Comparison of ENCODE assay signal across 30 mouse cellular contexts in genomic region chr9:57064164-57064563, GRCm38 (mm10). TPM values are rescaled to one million over a fixed set of nuclear protein-coding genes. Genes with fewer than 3 reads are reported as not detected.
DNase-seq lines count a peak whose midpoint lies in the region; ATAC-seq and TF ChIP-seq lines count a peak whose summit lies in the region.
"Had no signal": no experiment of that assay in that cellular context is flagged by ENCODE, and none has a peak within 500 bp of the region (broad histone marks: within the 10 kb centered on the region; RNA-seq: fewer than 3 reads in every experiment).

No protein-coding gene starts in this region.

- H3K4me2 ChIP-seq in liver, embryonic 15.5 days: no peak overlapping the region
- H3K4me2 ChIP-seq: embryonic facial prominence, embryonic 15.5 days; forebrain, embryonic 12.5 days; heart, embryonic 13.5 days; hindbrain, embryonic 15.5 days; limb, embryonic 15.5 days; midbrain, embryonic 12.5 days; neural tube, embryonic 12.5 days had no signal

- no peaks in the 10 kb centered on the region for H3K9me3 ChIP-seq in liver, embryonic 15.5 days (replicated peaks)
- H3K9me3 ChIP-seq: embryonic facial prominence, embryonic 10.5 days; embryonic facial prominence, embryonic 15.5 days; forebrain, embryonic 12.5 days; heart, embryonic 13.5 days; hindbrain, embryonic 15.5 days; limb, embryonic 10.5 days; limb, embryonic 15.5 days; megakaryocyte, embryonic 14.5 days; midbrain, embryonic 12.5 days; neural tube, embryonic 12.5 days had no signal

- no peak for TF ChIP-seq POLR2A in liver, adult 2 months (IDR thresholded peaks at IDR 0.05; ENCODE audit: extremely low read depth, insufficient read depth, low read length)

- DNase-seq in kidney, postnatal 36 days: peak; percentile 25 to 71
- no peak for DNase-seq in kidney, adult 18-20 months
- peak; percentile 99 for DNase-seq in liver, adult 2 months (ENCODE audit: extremely low read depth, low read depth, low spot score)
- DNase-seq in urinary bladder, postnatal 36 days (ENCODE audit: low spot score in 2 of 2): no peak
- DNase-seq in adrenal gland, adult 2 months: no peak
- DNase-seq: B cell, adult 2 months; cerebellum, adult 2 months; cerebellum, postnatal 25 days; forebrain, postnatal 0 days; heart, postnatal 10 days; lung, postnatal 4 days; right cerebral cortex, adult 18-20 months; right cerebral cortex, postnatal 4 days; thymus, adult 18-20 months; thymus, postnatal 36 days had no signal

- peak overlapping the region; percentile 88 for H3K27ac ChIP-seq in liver, adult 2 months (replicated peaks; ENCODE audit: insufficient read depth, low read depth, low read length)
- H3K27ac ChIP-seq in liver, embryonic 15.5 days (replicated peaks): no peak overlapping the region; the same call in 1 of the 2 replicates
- H3K27ac ChIP-seq: embryonic facial prominence, embryonic 10.5 days; embryonic facial prominence, embryonic 15.5 days; forebrain, embryonic 12.5 days; heart, embryonic 13.5 days; hindbrain, embryonic 15.5 days; kidney, postnatal 0 days; limb, embryonic 10.5 days; limb, embryonic 15.5 days; midbrain, embryonic 12.5 days; neural tube, embryonic 12.5 days; stomach, postnatal 0 days had no signal

- WGBS in liver, adult 2 months: 23% methylated on average over 2 of the region's 2 CpGs
- whole genome bisulfite sequencing in liver, embryonic 15.5 days (ENCODE audit: insufficient replicate concordance): 64% methylated on average over 2 of the region's 2 CpGs

- no peak overlapping the region for H3K4me3 ChIP-seq in liver, adult 2 months (ENCODE audit: insufficient read depth, low read depth, low read length)
- H3K4me3 ChIP-seq in liver, embryonic 15.5 days (replicated peaks): no peak overlapping the region
- H3K4me3 ChIP-seq: embryonic facial prominence, embryonic 10.5 days; embryonic facial prominence, embryonic 15.5 days; forebrain, embryonic 12.5 days; heart, embryonic 13.5 days; hindbrain, embryonic 15.5 days; limb, embryonic 10.5 days; limb, embryonic 15.5 days; megakaryocyte, embryonic 14.5 days; midbrain, embryonic 12.5 days; myocyte; neural tube, embryonic 12.5 days had no signal

- H3K9ac ChIP-seq in liver, adult 2 months (ENCODE audit: low read depth, low read length): no peak overlapping the region
- no peak overlapping the region for H3K9ac ChIP-seq in liver, embryonic 15.5 days
- H3K9ac ChIP-seq: embryonic facial prominence, embryonic 15.5 days; forebrain, embryonic 12.5 days; forebrain, postnatal 0 days; heart, embryonic 13.5 days; hindbrain, embryonic 15.5 days; limb, embryonic 15.5 days; midbrain, embryonic 12.5 days; neural tube, embryonic 12.5 days had no signal

- H3K79me2 ChIP-seq in liver, adult 2 months (ENCODE audit: control insufficient read depth, insufficient read depth, low read length): peaks cover 25% of the 10 kb centered on the region; the same call in 1 of the 2 replicates

- H3K4me1 ChIP-seq in liver, adult 2 months (ENCODE audit: control insufficient read depth, insufficient read depth, low read length): peaks cover 41% of the 10 kb centered on the region
- peaks cover 9% of the 10 kb centered on the region; the same call in 1 of the 2 replicates for H3K4me1 ChIP-seq in liver, embryonic 15.5 days (replicated peaks)
- H3K4me1 ChIP-seq: embryonic facial prominence, embryonic 10.5 days; embryonic facial prominence, embryonic 15.5 days; forebrain, embryonic 12.5 days; heart, embryonic 13.5 days; hindbrain, embryonic 15.5 days; limb, embryonic 10.5 days; limb, embryonic 15.5 days; midbrain, embryonic 12.5 days; neural tube, embryonic 12.5 days had no signal

- H3K27me3 ChIP-seq in liver, adult 2 months (ENCODE audit: control insufficient read depth, insufficient read depth, low read length): no peaks in the 10 kb centered on the region
- H3K27me3 ChIP-seq in liver, embryonic 15.5 days: no peaks in the 10 kb centered on the region
- H3K27me3 ChIP-seq: embryonic facial prominence, embryonic 15.5 days; forebrain, embryonic 12.5 days; heart, embryonic 13.5 days; hindbrain, embryonic 15.5 days; limb, embryonic 15.5 days; megakaryocyte, embryonic 14.5 days; midbrain, embryonic 12.5 days; neural tube, embryonic 12.5 days had no signal

- no peak for TF ChIP-seq CTCF in liver, adult 2 months (IDR thresholded peaks at IDR 0.05; ENCODE audit: low read depth, low read length)

- peaks cover 22% of the 10 kb centered on the region for H3K36me3 ChIP-seq in liver, adult 2 months (ENCODE audit: control insufficient read depth, insufficient read depth, low read length)
- H3K36me3 ChIP-seq in liver, embryonic 15.5 days (replicated peaks): 0 out of 2 replicates have a peak, but pooled peaks cover 9% of the 10 kb centered on the region

- ATAC-seq in liver, embryonic 15.5 days (ENCODE audit: insufficient read depth): peak; percentile 75
- ATAC-seq: forebrain, postnatal 0 days; inflammation-experienced regulatory T-cells, adult 6 months had no signal

RNA-seq across cellular contexts. Expression of gene Sin3a, which starts 7.7 kb away (rescaled TPM):
- 15.1 and 17.9 TPM in 2 replicates for total RNA-seq in liver, adult 2 months (2014; rRNA removed)
- polyA plus RNA-seq in liver, adult 2 months (2012; rRNA removed): 34.6 and 35.9 TPM in 2 replicates
- polyA plus RNA-seq in liver, embryonic 15.5 days (2015; fragmentation: Nextera tagmentation; extraction: Ambion mirVana): 13.3 and 14.1 TPM in 2 replicates
- 10 to 100 TPM; 46.2 to 49.2 TPM for total RNA-seq in adrenal gland, adult 2 months (2021)
- 71.0 and 101 TPM in 2 replicates for polyA plus RNA-seq in adrenal gland, adult 2 months (2012; rRNA removed)

Comparison
In these comparisons a context has a peak if more than half of its experiments do, and no peak if none do; other contexts are left out.
1. DNase-seq: peak in kidney, postnatal 36 days (2 of 2) and liver, adult 2 months (single experiment); none in kidney, adult 18-20 months (single experiment), urinary bladder, postnatal 36 days (0 of 2) and adrenal gland, adult 2 months (single experiment).